Mouse (Mus musculus) heart, embryonic 11.5 days (tissue): Measurements from ENCODE around the gene Cox6b1. TPM values are rescaled to one million over a fixed set of nuclear protein-coding genes. Genes with fewer than 3 reads are reported as not detected.

Source experiments
- microRNA-seq: library from miRNA; unstranded; fragments of <30 nt; microRNA quantifications from one replicate; pipeline ENCODE4, GENCODE M21; 2016; ENCODE audit warnings: borderline number of aligned reads
- polyA plus RNA-seq: library from polyadenylated mRNA; unstranded; fragments of >200 nt; fragmentation: Nextera tagmentation; extraction: Ambion mirVana; gene quantifications from 2 replicates; pipeline ENCODE4 v1.2.1, GENCODE M21; 2014

Cox6b1 gene
- polyA plus RNA-seq, 1 experiment from 2014 or later, result 1,669 TPM

Small RNA genes lying within 50 kb of the gene (microRNA-seq; reads per million reads assigned to microRNA genes)
- 0.47 reads per million for gene Mir3569

Other genes starting within 250 kb of the Cox6b1 start
- 8.9 and 9.2 TPM in 2 replicates for gene Tyrobp, start 212.4 kb downstream of the Cox6b1 start, polyA plus RNA-seq
- 0.53 and 0.99 TPM in 2 replicates for gene Hcst, start 206.3 kb downstream of the Cox6b1 start, polyA plus RNA-seq
- 1.0 and 1.4 TPM in 2 replicates for gene Nfkbid, start 204.4 kb downstream of the Cox6b1 start, polyA plus RNA-seq
- 34.9 and 37.8 TPM in 2 replicates for gene Aplp1, start 180.6 kb downstream of the Cox6b1 start, polyA plus RNA-seq
- 1.5 and 3.7 TPM in 2 replicates for gene Kirrel2, start 168.5 kb downstream of the Cox6b1 start, polyA plus RNA-seq
- gene Nphs1, start 167.8 kb downstream of the Cox6b1 start, polyA plus RNA-seq, result 0.10 and 0.37 TPM in 2 replicates
- gene Prodh2, start 132.5 kb downstream of the Cox6b1 start, polyA plus RNA-seq, result 0.37 TPM in 1 of 2 replicates, not detected in the other
- gene Arhgap33, start 91.1 kb downstream of the Cox6b1 start, polyA plus RNA-seq, result 6.0 and 7.2 TPM in 2 replicates
- 10.7 and 12.5 TPM in 2 replicates for gene Hspb6, start 74.0 kb downstream of the Cox6b1 start, polyA plus RNA-seq
- 10.3 and 12.7 TPM in 2 replicates for gene Proser3, start 73.9 kb downstream of the Cox6b1 start, polyA plus RNA-seq
- 33.6 and 34.8 TPM in 2 replicates for gene Lin37, start 66.3 kb downstream of the Cox6b1 start, polyA plus RNA-seq
- 87.6 and 91.2 TPM in 2 replicates for gene U2af1l4, start 62.9 kb downstream of the Cox6b1 start, polyA plus RNA-seq
- 5.4 and 5.5 TPM in 2 replicates for gene Gm49396, start 62.8 kb downstream of the Cox6b1 start, polyA plus RNA-seq
- 102 and 107 TPM in 2 replicates for gene Psenen, start 62.5 kb downstream of the Cox6b1 start, polyA plus RNA-seq
- 2.3 and 3.2 TPM in 2 replicates for gene Igflr1, start 60.7 kb downstream of the Cox6b1 start, polyA plus RNA-seq
- 7.1 and 8.1 TPM in 2 replicates for gene Kmt2b, start 37.4 kb downstream of the Cox6b1 start, polyA plus RNA-seq
- gene Zbtb32, start 27.2 kb downstream of the Cox6b1 start, polyA plus RNA-seq, result 0.14 TPM in 1 of 2 replicates, not detected in the other
- gene Upk1a, start 13.3 kb downstream of the Cox6b1 start, polyA plus RNA-seq, result 0.31 and 0.47 TPM in 2 replicates
- gene Etv2, start 9.7 kb upstream of the Cox6b1 start, polyA plus RNA-seq, result 2.6 and 3.6 TPM in 2 replicates
- 76.7 and 82.8 TPM in 2 replicates for gene Rbm42, start 24.2 kb upstream of the Cox6b1 start, polyA plus RNA-seq
- 35.0 and 37.6 TPM in 2 replicates for gene Haus5, start 38.8 kb upstream of the Cox6b1 start, polyA plus RNA-seq
- not detected in 2 replicates for gene Pmis2, start 45.5 kb upstream of the Cox6b1 start, polyA plus RNA-seq
- 0.70 and 1.6 TPM in 2 replicates for gene 2200002J24Rik, start 72.8 kb upstream of the Cox6b1 start, polyA plus RNA-seq
- 0.17 and 1.4 TPM in 2 replicates for gene Atp4a, start 86.1 kb upstream of the Cox6b1 start, polyA plus RNA-seq
- gene Tmem147, start 103.4 kb upstream of the Cox6b1 start, polyA plus RNA-seq, result 172 and 173 TPM in 2 replicates
- 0.25 and 0.36 TPM in 2 replicates for gene Gapdhs, start 117.5 kb upstream of the Cox6b1 start, polyA plus RNA-seq
- 0.49 and 0.56 TPM in 2 replicates for gene Sbsn, start 125.3 kb upstream of the Cox6b1 start, polyA plus RNA-seq
- 1.1 and 1.2 TPM in 2 replicates for gene Dmkn, start 137.6 kb upstream of the Cox6b1 start, polyA plus RNA-seq
- gene Krtdap, start 161.7 kb upstream of the Cox6b1 start, polyA plus RNA-seq, result not detected in 2 replicates
- gene Ffar2, start 197.6 kb upstream of the Cox6b1 start, polyA plus RNA-seq, result not detected in 2 replicates
- not detected in 2 replicates for gene Ffar3, start 230.0 kb upstream of the Cox6b1 start, polyA plus RNA-seq
- not detected in 2 replicates for gene Ffar1, start 235.4 kb upstream of the Cox6b1 start, polyA plus RNA-seq